Mouse (Mus musculus): ENCODE data around the gene Tagln3. TPM values are rescaled to one million over a fixed set of nuclear protein-coding genes. Genes with fewer than 3 reads are reported as not detected.

Gene Tagln3
- total RNA-seq (2021), result under 1 TPM; 0.20 to 0.22 TPM

GRCm38 (mm10) chr16:45724061-45724741, at the start of gene Tagln3:
Gene Tagln3 (minus strand): TSS chr16:45724608.
- DNase-seq, result peak; percentile 16 to 30
- intact Hi-C loops (cut with DNase I), result no loop called here

GRCm38 (mm10) chr16:45770914-45771313, 46.5 kb upstream of the Tagln3 start:
- no peak for DNase-seq
- intact Hi-C loops (cut with DNase I), result no loop called here

DNA sequence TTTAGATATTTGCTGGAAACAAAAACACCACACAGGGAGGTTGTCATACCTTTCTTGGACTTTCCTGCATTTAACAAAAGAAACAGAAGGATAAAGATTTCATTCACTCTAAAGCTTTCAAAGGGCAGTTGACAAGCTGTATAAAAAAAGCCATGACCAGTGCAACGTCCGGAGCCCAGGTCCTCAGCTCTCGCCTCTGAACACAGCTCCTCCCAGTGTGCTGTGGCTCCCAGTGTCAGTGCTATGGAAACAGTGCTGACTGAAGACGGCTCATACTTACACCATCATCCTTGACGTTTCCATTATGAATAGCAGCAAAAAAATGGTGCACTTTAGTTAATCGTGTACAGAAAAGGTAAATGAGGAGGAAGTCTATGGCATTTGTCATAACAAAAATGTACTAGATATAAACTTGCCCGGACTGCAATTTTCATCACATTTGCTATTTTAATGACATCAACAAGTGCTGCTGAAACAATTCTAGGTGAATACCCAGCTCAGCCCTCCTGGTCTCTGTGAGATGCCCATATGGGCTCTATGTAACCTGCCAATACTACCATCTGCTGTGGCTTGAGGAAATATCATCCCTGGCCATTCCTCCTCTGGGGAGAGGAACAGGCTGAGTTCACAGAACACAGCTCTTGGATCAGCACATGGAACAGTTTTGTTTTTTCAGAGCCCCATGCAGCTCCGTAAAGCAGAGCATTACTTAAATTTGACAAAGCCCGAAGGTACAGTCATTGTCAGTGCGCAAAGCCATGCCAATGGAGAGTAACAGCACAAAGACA, 43.6 kb upstream of the Tagln3 start:
- DNase-seq, result no peak
- intact Hi-C loops (cut with DNase I), result loop anchor here (2.0 kb wide), 1 partner anchor 13 kb away; no protein-coding TSS in a partner anchor

GRCm38 (mm10) chr16:45767434-45767833, 43.0 kb upstream of the Tagln3 start:
- intact Hi-C loops (cut with DNase I), result loop anchor here (2.0 kb wide), 1 partner anchor 13 kb away; no protein-coding TSS in a partner anchor
- DNase-seq, result no peak

GRCm38 (mm10) chr16:45765801-45766494, 41.5 kb upstream of the Tagln3 start:
- DNase-seq, result no peak
- intact Hi-C loops (cut with DNase I), result loop anchor here (2.0 kb wide), 1 partner anchor 15 kb away; no protein-coding TSS in a partner anchor

GRCm38 (mm10) chr16:45765102-45765501, 40.7 kb upstream of the Tagln3 start:
- intact Hi-C loops (cut with DNase I), result no loop called here
- no peak for DNase-seq

GRCm38 (mm10) chr16:45762859-45763505, 38.6 kb upstream of the Tagln3 start:
- intact Hi-C loops (cut with DNase I), result no loop called here
- DNase-seq, result no peak

DNA sequence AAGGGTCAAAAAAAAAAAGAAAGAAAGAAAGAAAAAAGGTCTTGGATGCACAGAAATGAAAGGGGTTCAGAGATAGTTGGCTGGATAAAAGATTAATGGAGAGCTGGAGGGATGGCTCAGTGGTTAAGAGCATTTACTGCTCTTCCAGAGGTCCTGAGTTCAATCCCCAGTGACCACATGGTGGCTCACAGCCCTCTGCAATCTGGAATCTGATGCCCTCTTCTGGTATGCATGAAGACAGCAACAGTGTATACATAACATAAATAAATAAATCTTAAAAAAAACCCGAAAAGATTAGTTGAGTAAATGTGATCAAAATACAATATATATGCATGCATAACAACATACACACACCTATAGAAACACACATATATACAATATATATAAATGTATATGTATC, 37.0 kb upstream of the Tagln3 start:
- no peak for DNase-seq
- intact Hi-C loops (cut with DNase I), result no loop called here

DNA sequence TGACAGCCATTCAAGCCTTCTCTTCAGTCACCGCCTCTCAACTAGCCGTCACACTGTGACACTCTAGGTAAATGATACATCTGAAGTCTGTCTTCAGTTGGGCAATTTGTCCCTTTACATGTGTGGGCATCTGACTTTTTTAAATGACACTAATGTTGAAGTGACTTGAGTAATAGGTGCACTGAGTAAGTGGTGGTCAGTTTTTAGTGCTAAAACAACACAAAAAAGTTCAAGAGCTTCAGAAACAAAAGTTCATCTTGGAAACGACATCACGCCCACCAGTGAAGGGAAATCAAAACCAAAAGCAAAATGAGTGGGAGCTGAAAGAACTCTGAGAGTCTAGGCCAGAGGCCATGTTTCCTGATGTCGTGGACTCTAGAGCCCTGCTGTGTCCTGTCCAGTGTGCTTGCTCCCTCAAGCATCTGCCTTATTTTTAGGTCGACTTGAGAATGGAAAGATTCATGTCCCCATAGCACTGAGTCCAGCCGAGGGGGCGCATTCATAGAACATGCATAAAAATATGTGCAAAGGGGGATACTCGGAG, 34.4 kb upstream of the Tagln3 start:
- no peak for DNase-seq
- intact Hi-C loops (cut with DNase I), result loop anchor here (5.0 kb wide), 3 partner anchors 39 to 84 kb away; no protein-coding TSS in a partner anchor

DNA sequence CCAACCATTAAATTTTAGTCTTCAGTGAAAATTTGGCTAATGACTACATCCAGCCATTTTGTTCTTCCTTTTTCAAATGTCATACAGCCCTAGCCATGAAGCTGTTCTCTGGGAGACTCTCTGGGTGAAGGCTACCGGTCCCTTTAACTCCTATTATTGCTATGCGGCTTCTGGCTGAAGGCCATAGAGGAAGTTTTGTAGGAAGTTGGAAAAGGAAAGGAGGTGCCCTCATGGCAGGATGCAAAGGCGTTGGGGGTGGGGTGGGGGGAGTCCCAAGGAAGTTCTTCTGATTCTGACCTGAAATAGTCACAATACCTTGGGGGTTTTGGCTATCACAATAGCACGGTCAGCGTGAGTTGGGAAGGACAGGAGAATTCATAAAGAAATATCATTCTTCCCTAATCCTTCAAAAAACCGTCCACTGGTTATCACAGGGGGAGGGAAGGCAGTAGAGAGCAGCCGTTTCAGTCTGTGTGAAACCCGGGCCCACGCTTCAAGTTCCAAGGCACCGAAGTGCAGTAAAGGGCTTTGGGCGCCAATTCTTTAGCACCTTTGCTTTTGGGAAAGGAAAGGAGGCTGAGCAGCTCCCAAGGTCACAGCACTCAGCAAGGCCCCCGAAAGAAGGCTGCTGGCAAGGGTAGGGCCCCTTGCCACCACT, 33.1 kb upstream of the Tagln3 start:
- DNase-seq, result peak; percentile 72 to 74
- intact Hi-C loops (cut with DNase I), result loop anchor here (2.0 to 5.0 kb wide), 5 partner anchors 40 to 263 kb away; no protein-coding TSS in a partner anchor

GRCm38 (mm10) chr16:45756855-45757254, 32.4 kb upstream of the Tagln3 start:
- DNase-seq, result peak; percentile 65 to 80
- intact Hi-C loops (cut with DNase I), result loop anchor here (2.0 to 5.0 kb wide), 5 partner anchors 40 to 264 kb away; no protein-coding TSS in a partner anchor

- DNase-seq, result no peak
- intact Hi-C loops (cut with DNase I), result loop anchor here (5.0 kb wide), 1 partner anchor 224 kb away; no protein-coding TSS in a partner anchor
Observed at GRCm38 (mm10) chr16:45743591-45744144, 19.3 kb upstream of the Tagln3 start.

GRCm38 (mm10) chr16:45742615-45743476, 18.4 kb upstream of the Tagln3 start, which contains the start of gene Abhd10:
Gene Abhd10 (minus strand): TSS chr16:45742955.
- DNase-seq, result peak; percentile 96 to 97
- intact Hi-C loops (cut with DNase I), result loop anchor here (5.0 kb wide), 1 partner anchor 224 kb away; no protein-coding TSS in a partner anchor

DNA sequence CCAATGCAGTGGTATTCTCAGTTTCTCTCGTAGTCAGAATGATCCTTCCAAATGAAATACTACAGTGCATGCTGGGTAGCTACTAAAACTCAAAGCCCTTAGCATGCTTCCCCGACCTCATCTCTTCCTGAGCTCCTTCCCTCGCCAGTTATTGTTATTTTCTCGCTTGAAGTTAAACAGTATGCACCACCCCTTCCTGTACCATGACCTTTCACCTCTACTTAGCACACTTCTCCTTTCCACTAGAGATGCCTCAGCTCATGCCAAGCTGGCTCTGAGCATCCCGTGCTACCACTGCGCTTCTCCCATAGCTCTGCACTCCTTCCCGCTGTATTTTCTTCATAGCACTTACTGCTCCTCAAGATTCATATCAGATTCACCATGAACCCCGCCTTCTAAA, 13.5 kb upstream of the Tagln3 start:
- intact Hi-C loops (cut with DNase I), result no loop called here
- DNase-seq, result no peak

- DNase-seq, result no peak
- intact Hi-C loops (cut with DNase I), result no loop called here
Observed at GRCm38 (mm10) chr16:45736724-45737123, 12.3 kb upstream of the Tagln3 start.

GRCm38 (mm10) chr16:45729163-45729562, 4.8 kb upstream of the Tagln3 start:
- intact Hi-C loops (cut with DNase I), result no loop called here
- no peak for DNase-seq

DNA sequence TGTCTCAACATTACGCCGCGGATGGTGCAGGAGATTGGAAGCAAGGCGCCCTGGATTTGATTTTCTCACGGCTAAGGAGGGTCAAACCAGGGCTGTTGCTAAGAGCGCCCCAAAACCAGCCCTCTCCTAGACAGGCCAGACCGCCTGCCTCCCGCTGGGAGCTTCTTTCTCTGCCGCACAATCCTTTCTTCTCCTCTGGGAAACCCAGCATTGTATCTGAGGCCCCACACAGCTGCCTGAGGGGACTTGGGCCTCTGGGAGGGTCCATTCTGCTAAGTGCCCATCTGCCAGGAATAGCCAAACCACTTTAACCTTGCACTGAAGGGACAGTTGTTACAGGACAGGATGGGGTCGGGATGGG, 314 bp upstream of the Tagln3 start:
- intact Hi-C loops (cut with DNase I), result no loop called here
- no peak for DNase-seq

DNA sequence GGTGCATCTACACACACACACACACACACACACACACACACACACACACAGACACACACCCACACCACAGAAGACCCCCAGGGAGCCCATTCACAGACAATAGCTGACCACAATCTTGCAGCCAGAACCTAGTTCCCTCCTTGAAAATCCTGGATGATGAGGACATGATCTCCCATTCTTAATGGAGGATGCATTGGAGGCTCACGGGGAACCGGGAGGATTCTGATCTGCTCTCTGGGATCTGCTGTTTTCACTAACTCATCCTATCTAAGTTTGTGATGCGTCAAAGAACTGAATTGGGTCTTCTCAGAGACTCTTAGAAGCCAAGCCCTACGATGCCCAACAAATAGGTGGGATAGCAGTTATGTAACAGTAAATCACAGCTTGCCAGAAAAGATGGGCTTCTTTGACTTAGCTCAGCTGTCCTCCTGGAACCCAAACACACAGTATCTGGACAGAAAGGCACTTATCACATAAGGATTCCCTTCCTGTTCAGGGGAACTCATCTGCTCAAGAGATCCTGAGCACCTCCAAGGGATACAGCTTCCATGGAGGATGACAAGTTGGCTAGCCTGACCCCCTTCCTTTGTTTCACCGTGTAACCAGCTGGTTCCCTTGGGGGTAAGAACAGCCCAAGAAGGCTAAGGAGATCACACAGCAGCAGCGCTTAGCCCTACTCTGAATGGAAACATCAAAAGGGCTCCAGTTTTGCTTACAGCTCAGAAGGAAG, 1.1 kb downstream of the Tagln3 start:
- no peak for DNase-seq
- intact Hi-C loops (cut with DNase I), result no loop called here

Measured in heart, postnatal 10 days (tissue).